Mouse (Mus musculus): ENCODE measurements around the gene Hopx. TPM values are rescaled to one million over a fixed set of nuclear protein-coding genes. Genes with fewer than 3 reads are reported as not detected.

Hopx gene
- polyA plus RNA-seq, 1 experiment = 18.2 TPM

DNA sequence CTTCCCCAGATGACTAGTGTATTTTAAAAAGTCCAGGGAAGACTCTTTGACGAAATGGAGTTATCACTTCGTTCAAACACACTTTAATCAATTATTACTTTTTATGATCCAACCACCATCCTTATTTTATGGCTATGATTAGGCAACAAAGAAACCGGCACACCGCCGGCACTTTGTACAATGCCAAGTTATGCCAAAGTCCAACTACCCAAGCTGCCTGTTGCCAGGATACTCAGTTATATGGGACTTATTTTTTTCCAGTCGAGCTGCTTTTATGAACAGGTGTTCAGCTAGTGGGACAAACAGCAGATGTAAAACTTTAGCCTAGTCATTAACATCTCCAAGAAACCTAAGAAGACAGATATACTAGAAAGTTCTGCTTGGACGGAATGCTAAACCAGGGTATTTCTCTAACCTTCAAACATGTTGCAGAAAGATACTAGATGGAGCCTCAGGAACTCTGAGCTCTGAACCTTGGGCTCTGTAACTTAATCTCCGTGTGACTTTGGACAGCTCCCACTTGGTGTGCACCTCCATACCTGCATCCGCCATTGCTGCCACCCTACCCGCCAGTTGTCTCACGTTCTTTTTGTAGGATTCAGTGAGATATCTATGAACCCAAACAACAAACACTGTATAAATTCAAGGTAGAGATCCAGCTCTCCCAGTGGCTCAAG lies 7.6 kb downstream of the Hopx start:
- DNase-seq (ENCODE audit: low read depth in 1 of 2, low spot score in 2 of 2) = no peak
- Histone ChIP-seq H3K4me1 (ENCODE audit: control insufficient read depth, insufficient read depth, insufficient read length) (no peaks in the 10 kb centered on the region), H3K36me3 (ENCODE audit: control insufficient read depth, insufficient read depth, low read length) (no peaks in the 10 kb centered on the region), H3K27me3 (ENCODE audit: control insufficient read depth, insufficient read depth, low read length) (no peaks in the 10 kb centered on the region), H3K27ac (ENCODE audit: insufficient read depth, low read length) (no peak overlapping the region), H3K4me3 (ENCODE audit: extremely low read depth, insufficient read depth, insufficient read length) (no peak overlapping the region)
- 89% methylated on average over 11 of the region's 11 CpGs for WGBS
- TF ChIP-seq CTCF (IDR thresholded peaks at IDR 0.05; ENCODE audit: extremely low read depth, insufficient read depth, insufficient read length, insufficient replicate concordance) = no peak
- no peak for TF ChIP-seq POLR2A (IDR thresholded peaks at IDR 0.05; ENCODE audit: low read depth, low read length)

DNA sequence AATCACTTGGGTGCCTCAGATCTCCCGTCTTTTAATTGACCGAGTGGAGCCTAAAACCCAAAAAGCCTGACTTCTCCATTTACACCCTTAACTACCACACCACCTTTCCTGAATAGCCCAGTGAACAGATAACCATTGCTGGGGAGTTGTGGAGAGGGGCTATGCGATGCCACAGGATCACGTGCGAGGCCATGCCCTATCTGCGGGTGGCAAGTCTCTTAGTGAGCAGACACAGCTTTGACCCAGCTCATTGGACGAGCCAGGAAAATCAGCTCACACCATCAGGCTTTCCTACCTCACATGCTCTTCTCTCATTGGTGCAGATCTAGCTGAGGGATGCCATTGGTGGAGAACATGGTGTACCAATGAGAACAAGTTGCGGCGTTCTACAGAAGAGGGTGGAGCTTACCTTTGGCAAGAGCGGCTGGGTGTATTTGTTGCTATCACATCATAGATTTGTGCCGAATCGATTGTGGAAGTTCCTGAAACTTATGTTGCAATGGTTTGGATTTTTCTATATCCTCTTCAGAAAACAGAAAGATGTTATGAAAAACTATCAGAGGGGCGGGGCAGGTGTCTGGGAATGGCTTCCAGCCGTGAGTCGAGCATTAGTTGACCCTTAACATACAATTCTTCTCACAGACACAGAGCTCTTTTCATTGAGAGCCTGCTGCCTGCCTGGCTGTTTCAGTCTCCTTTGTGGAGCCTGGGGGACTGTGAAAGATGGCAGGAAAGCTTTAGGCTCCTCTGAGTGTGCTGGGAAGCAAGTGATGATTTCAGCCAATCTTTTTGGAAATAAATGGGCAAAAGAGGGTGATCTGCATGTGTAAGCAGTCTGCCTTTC lies 12.2 kb downstream of the Hopx start:
- H3K36me3 ChIP-seq (ENCODE audit: control insufficient read depth, insufficient read depth, low read length) = no peaks in the 10 kb centered on the region
- no peak for DNase-seq (ENCODE audit: low read depth in 1 of 2, low spot score in 2 of 2)
- H3K27me3 ChIP-seq (ENCODE audit: control insufficient read depth, insufficient read depth, low read length) = no peaks in the 10 kb centered on the region
- no peak overlapping the region for H3K4me3 ChIP-seq (ENCODE audit: extremely low read depth, insufficient read depth, insufficient read length)
- WGBS = 85% methylated on average over 15 of the region's 15 CpGs
- H3K27ac ChIP-seq (ENCODE audit: insufficient read depth, low read length) = no peak overlapping the region
- peaks cover 10% of the 10 kb centered on the region; the same call in 1 of the 2 replicates for H3K4me1 ChIP-seq (ENCODE audit: control insufficient read depth, insufficient read depth, insufficient read length)
- TF ChIP-seq POLR2A (IDR thresholded peaks at IDR 0.05; ENCODE audit: low read depth, low read length) = no peak
- no peak for TF ChIP-seq CTCF (IDR thresholded peaks at IDR 0.05; ENCODE audit: extremely low read depth, insufficient read depth, insufficient read length, insufficient replicate concordance)

DNA sequence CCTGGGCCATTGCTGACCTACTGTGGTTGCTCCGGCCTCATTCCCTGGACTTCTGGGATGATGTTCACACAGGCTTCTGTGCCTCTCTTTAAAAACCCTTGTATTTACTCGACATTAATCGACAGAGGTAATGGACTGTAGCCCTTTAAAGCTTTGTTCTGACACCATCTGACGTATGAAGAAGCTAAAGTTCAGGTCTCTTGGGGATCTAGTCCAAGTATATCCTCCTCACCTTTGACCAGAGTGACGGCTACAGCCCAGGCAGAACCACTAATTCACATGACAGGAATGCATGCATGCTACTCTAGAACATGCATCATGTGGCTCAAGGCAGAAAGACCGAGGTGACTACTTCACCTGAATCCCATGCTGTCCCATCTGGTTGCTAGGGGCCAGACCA lies 14.2 kb downstream of the Hopx start:
- DNase-seq (ENCODE audit: low read depth in 1 of 2, low spot score in 2 of 2) = no peak
- Histone ChIP-seq H3K27me3 (ENCODE audit: control insufficient read depth, insufficient read depth, low read length) (no peaks in the 10 kb centered on the region), H3K4me3 (ENCODE audit: extremely low read depth, insufficient read depth, insufficient read length) (no peak overlapping the region), H3K27ac (ENCODE audit: insufficient read depth, low read length) (no peak overlapping the region), H3K4me1 (ENCODE audit: control insufficient read depth, insufficient read depth, insufficient read length) (peaks cover 12% of the 10 kb centered on the region; the same call in 1 of the 2 replicates), H3K36me3 (ENCODE audit: control insufficient read depth, insufficient read depth, low read length) (no peaks in the 10 kb centered on the region)
- WGBS = 86% methylated on average over 6 of the region's 6 CpGs
- no peak for TF ChIP-seq CTCF (IDR thresholded peaks at IDR 0.05; ENCODE audit: extremely low read depth, insufficient read depth, insufficient read length, insufficient replicate concordance)
- no peak for TF ChIP-seq POLR2A (IDR thresholded peaks at IDR 0.05; ENCODE audit: low read depth, low read length)

DNA sequence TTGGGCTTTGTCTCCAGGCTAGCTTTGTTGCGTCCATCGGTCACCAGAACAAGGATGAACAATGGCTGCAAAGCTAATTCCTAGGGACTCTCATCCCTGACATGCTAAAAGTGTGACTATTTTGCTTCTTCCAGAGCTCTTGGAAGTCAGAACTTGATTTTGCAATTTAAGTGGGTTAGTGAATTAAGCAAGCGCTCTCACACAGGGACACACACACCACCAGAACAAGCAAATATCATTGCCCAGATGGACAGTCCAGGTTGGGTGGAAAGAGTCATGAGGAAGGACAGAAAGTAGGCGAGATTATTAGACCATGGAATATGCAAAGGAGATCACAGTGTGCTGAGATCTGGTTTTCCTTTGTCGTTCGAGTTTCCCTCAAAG lies 14.9 kb downstream of the Hopx start:
- H3K27ac ChIP-seq (ENCODE audit: insufficient read depth, low read length) = no peak overlapping the region
- 69% methylated on average over 6 of the region's 6 CpGs for WGBS

DNA sequence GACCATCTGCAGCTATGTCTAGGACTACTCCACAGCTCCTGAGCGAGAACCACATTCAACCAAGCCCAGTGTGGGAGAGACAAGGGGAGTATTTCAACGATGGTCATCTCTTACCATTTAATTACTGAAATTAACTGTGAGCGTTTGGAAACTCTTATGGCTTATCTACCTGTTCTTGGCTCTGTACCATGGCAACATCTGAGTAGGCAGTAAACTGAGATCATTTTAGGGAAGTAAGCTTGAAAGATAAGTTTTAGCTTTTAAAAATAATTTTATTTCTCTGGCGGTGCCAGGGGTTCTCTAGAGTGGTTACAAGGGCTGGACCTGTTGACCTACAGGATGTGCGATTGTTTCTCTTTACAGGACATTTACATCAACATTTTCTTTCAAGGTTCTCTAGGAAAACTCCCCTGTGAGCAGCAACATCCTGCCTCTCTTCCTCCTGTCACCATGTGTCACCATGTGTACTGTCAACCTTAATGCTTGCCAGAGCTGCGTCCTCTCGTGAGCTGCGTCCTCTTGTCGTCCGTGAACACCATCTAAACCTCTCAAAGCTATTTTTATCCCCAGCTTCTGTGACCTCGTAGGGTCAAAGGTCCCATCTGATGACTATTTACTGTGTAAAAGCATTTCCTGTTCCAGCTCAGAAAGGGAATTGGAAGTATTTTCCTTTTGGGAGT lies 15.5 kb downstream of the Hopx start:
- 26% methylated on average over 11 of the region's 11 CpGs for whole genome bisulfite sequencing

More for the DNA sequence above, 14.9 kb downstream of the Hopx start:
- no peaks in the 10 kb centered on the region for H3K27me3 ChIP-seq (ENCODE audit: control insufficient read depth, insufficient read depth, low read length)
- H3K4me1 ChIP-seq (ENCODE audit: control insufficient read depth, insufficient read depth, insufficient read length) = peaks cover 15% of the 10 kb centered on the region; the same call in 1 of the 2 replicates
- H3K4me3 ChIP-seq (ENCODE audit: extremely low read depth, insufficient read depth, insufficient read length) = no peak overlapping the region
- no peaks in the 10 kb centered on the region for H3K36me3 ChIP-seq (ENCODE audit: control insufficient read depth, insufficient read depth, low read length)
- DNase-seq (ENCODE audit: low read depth in 1 of 2, low spot score in 2 of 2) = no peak
- TF ChIP-seq CTCF (IDR thresholded peaks at IDR 0.05; ENCODE audit: extremely low read depth, insufficient read depth, insufficient read length, insufficient replicate concordance) (no peak), POLR2A (IDR thresholded peaks at IDR 0.05; ENCODE audit: low read depth, low read length) (no peak)

DNA sequence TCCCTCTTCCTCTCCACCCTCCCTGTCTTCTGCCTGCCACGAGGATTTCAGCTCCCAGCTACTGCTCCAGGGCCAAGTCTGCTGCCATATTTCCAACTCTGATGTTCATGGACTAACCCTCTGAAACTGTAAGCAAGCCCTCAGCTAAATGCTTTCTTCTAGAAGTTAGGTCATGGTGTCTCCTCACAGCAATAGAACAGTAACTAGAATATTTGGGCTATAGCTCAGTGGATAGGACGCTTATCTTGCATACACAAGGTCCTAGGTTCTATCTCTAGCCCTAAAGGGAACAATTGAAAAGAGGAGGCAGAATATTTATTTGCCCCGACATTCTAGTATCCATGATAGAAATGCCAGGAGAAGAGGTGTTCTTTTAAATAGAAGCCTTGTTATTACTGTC lies 16.0 kb downstream of the Hopx start:
- no peak for DNase-seq (ENCODE audit: low read depth in 1 of 2, low spot score in 2 of 2)
- TF ChIP-seq POLR2A (IDR thresholded peaks at IDR 0.05; ENCODE audit: low read depth, low read length) (no peak), CTCF (IDR thresholded peaks at IDR 0.05; ENCODE audit: extremely low read depth, insufficient read depth, insufficient read length, insufficient replicate concordance) (no peak)
- no peaks in the 10 kb centered on the region for H3K36me3 ChIP-seq (ENCODE audit: control insufficient read depth, insufficient read depth, low read length)
- H3K27ac ChIP-seq (ENCODE audit: insufficient read depth, low read length) = no peak overlapping the region
- 89% methylated on average over 3 of the region's 3 CpGs for WGBS
- no peaks in the 10 kb centered on the region for H3K27me3 ChIP-seq (ENCODE audit: control insufficient read depth, insufficient read depth, low read length)
- H3K4me3 ChIP-seq (ENCODE audit: extremely low read depth, insufficient read depth, insufficient read length) = no peak overlapping the region
- H3K4me1 ChIP-seq (ENCODE audit: control insufficient read depth, insufficient read depth, insufficient read length) = peaks cover 15% of the 10 kb centered on the region; the same call in 1 of the 2 replicates

More for the DNA sequence above, 15.5 kb downstream of the Hopx start:
- DNase-seq (ENCODE audit: low read depth in 1 of 2, low spot score in 2 of 2) = no peak
- Histone ChIP-seq H3K4me3 (ENCODE audit: extremely low read depth, insufficient read depth, insufficient read length) (no peak overlapping the region), H3K27me3 (ENCODE audit: control insufficient read depth, insufficient read depth, low read length) (no peaks in the 10 kb centered on the region), H3K4me1 (ENCODE audit: control insufficient read depth, insufficient read depth, insufficient read length) (peaks cover 15% of the 10 kb centered on the region; the same call in 1 of the 2 replicates), H3K36me3 (ENCODE audit: control insufficient read depth, insufficient read depth, low read length) (no peaks in the 10 kb centered on the region), H3K27ac (ENCODE audit: insufficient read depth, low read length) (no peak overlapping the region)
- no peak for TF ChIP-seq POLR2A (IDR thresholded peaks at IDR 0.05; ENCODE audit: low read depth, low read length)
- no peak for TF ChIP-seq CTCF (IDR thresholded peaks at IDR 0.05; ENCODE audit: extremely low read depth, insufficient read depth, insufficient read length, insufficient replicate concordance)

All from spleen, adult 2 months (tissue).